11 mouse cellular contexts compared by ENCODE assay signal in the genomic region with DNA sequence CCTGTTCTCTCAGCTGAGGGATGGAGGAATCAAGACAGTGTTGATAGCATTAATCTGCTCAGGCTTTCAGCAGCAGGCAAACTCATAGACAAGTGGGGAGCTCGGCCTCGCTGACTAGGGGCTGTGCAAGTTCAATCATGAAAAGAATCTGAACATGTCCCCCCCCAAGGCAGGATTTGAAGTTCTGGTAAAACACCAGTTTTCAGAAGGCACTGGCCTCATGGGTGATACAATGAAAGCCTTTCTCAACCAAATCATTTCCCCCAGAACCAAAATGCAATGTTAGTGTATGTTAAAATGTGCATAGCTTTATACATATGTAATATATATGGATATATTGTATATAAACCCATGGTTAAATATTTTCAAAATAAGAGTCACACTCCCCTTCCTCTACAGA.
DNase-seq lines count a peak whose midpoint lies in the region; ATAC-seq lines count a peak whose summit lies in the region.
"Had no signal": no experiment of that assay in that cellular context is flagged by ENCODE, and none has a peak within 500 bp of the region (broad histone marks: within the 10 kb centered on the region; RNA-seq: fewer than 3 reads in every experiment).

No protein-coding gene starts in this region.

- H3K4me3 ChIP-seq in kidney, embryonic 16.5 days (ENCODE audit: low read length), result no peak overlapping the region
- H3K4me3 ChIP-seq in forebrain, embryonic 13.5 days, result peak overlapping the region; percentile 51
- peak overlapping the region; percentile 46 for H3K4me3 ChIP-seq in limb, embryonic 13.5 days
- peak overlapping the region; percentile 61 for H3K4me3 ChIP-seq in neural tube, embryonic 15.5 days (replicated peaks)
- H3K4me3 ChIP-seq: lung, embryonic 15.5 days had no signal

- H3K9ac ChIP-seq in kidney, embryonic 16.5 days (replicated peaks; ENCODE audit: low read length), result no peak overlapping the region
- H3K9ac ChIP-seq in forebrain, embryonic 13.5 days, result peak overlapping the region; percentile 73
- peak overlapping the region; percentile 71 for H3K9ac ChIP-seq in limb, embryonic 13.5 days
- peak overlapping the region; percentile 87 for H3K9ac ChIP-seq in neural tube, embryonic 15.5 days (replicated peaks)
- H3K9ac ChIP-seq: lung, embryonic 15.5 days had no signal

- no peak for DNase-seq in kidney, adult 18-20 months
- no peak for DNase-seq in spleen, adult 12 weeks (ENCODE audit: low spot score)
- DNase-seq in frontal cortex, postnatal 10 days (ENCODE audit: low spot score in 2 of 2), result no peak
- DNase-seq: thymus, postnatal 36 days had no signal

- no peaks in the 10 kb centered on the region for H3K9me3 ChIP-seq in kidney, embryonic 16.5 days (ENCODE audit: low read length)
- no peaks in the 10 kb centered on the region for H3K9me3 ChIP-seq in forebrain, embryonic 13.5 days (replicated peaks)
- H3K9me3 ChIP-seq in limb, embryonic 13.5 days, result no peaks in the 10 kb centered on the region
- H3K9me3 ChIP-seq in neural tube, embryonic 15.5 days (replicated peaks), result no peaks in the 10 kb centered on the region
- H3K9me3 ChIP-seq: lung, embryonic 15.5 days had no signal

- no peak for ATAC-seq in kidney, embryonic 16.5 days (ENCODE audit: low FRiP score, low TSS enrichment)
- ATAC-seq in forebrain, embryonic 13.5 days, result no peak
- ATAC-seq in limb, embryonic 13.5 days (ENCODE audit: low FRiP score, low read depth), result no peak
- ATAC-seq in neural tube, embryonic 15.5 days (ENCODE audit: low FRiP score), result no peak
- ATAC-seq in megakaryocyte-erythroid progenitor cell, adult 5-6 weeks (replicated peaks; ENCODE audit: low FRiP score, low TSS enrichment, poor library complexity, severe bottlenecking), result no peak

- peak overlapping the region; percentile 56 for H3K4me2 ChIP-seq in kidney, embryonic 16.5 days (replicated peaks; ENCODE audit: low read depth, low read length)
- H3K4me2 ChIP-seq in forebrain, embryonic 13.5 days, result peak overlapping the region; percentile 65
- peak overlapping the region; percentile 70 for H3K4me2 ChIP-seq in limb, embryonic 13.5 days (replicated peaks)
- H3K4me2 ChIP-seq in neural tube, embryonic 15.5 days, result peak overlapping the region; percentile 72

- no peaks in the 10 kb centered on the region for H3K27me3 ChIP-seq in kidney, embryonic 16.5 days (ENCODE audit: insufficient read depth, low read length)
- no peaks in the 10 kb centered on the region for H3K27me3 ChIP-seq in forebrain, embryonic 13.5 days
- no peaks in the 10 kb centered on the region for H3K27me3 ChIP-seq in limb, embryonic 13.5 days
- H3K27me3 ChIP-seq in neural tube, embryonic 15.5 days (replicated peaks), result no peaks in the 10 kb centered on the region
- H3K27me3 ChIP-seq: CH12.LX; lung, embryonic 15.5 days had no signal

- peak overlapping the region; percentile 90 for H3K27ac ChIP-seq in kidney, embryonic 16.5 days (ENCODE audit: low read length)
- peak overlapping the region; percentile 100 for H3K27ac ChIP-seq in forebrain, embryonic 13.5 days
- peak overlapping the region; percentile 96 for H3K27ac ChIP-seq in limb, embryonic 13.5 days
- H3K27ac ChIP-seq in neural tube, embryonic 15.5 days (replicated peaks), result peak overlapping the region; percentile 30

- 68% methylated on average over 2 of the region's 2 CpGs for WGBS in kidney, embryonic 16.5 days
- 7% methylated on average over 2 of the region's 2 CpGs for WGBS in forebrain, embryonic 13.5 days
- WGBS in limb, embryonic 13.5 days, result 50% methylated on average over 2 of the region's 2 CpGs
- 12% methylated on average over 2 of the region's 2 CpGs for WGBS in neural tube, embryonic 15.5 days

- H3K36me3 ChIP-seq in kidney, embryonic 16.5 days (ENCODE audit: insufficient read depth, low read length), result no peaks in the 10 kb centered on the region
- H3K36me3 ChIP-seq in forebrain, embryonic 13.5 days (ENCODE audit: poor library complexity, severe bottlenecking), result no peaks in the 10 kb centered on the region
- no peaks in the 10 kb centered on the region for H3K36me3 ChIP-seq in limb, embryonic 13.5 days
- no peaks in the 10 kb centered on the region for H3K36me3 ChIP-seq in neural tube, embryonic 15.5 days
- H3K36me3 ChIP-seq: lung, embryonic 15.5 days had no signal

- H3K4me1 ChIP-seq in kidney, embryonic 16.5 days (ENCODE audit: insufficient read depth, low read length), result peaks cover 16% of the 10 kb centered on the region
- peaks cover 54% of the 10 kb centered on the region for H3K4me1 ChIP-seq in forebrain, embryonic 13.5 days
- peaks cover 47% of the 10 kb centered on the region for H3K4me1 ChIP-seq in limb, embryonic 13.5 days
- peaks cover 34% of the 10 kb centered on the region for H3K4me1 ChIP-seq in neural tube, embryonic 15.5 days

Comparison
In these comparisons a context has a peak if more than half of its experiments do, and no peak if none do; other contexts are left out.
1. H3K27ac ChIP-seq: peak in every context shown above with its lines; median percentile 100 in forebrain, embryonic 13.5 days; 96 in limb, embryonic 13.5 days; 90 in kidney, embryonic 16.5 days; 30 in neural tube, embryonic 15.5 days.